Mouse (Mus musculus): ENCODE measurements around the gene Hhip.

- TF ChIP-seq POLR2A (IDR thresholded peaks at IDR 0.05; ENCODE audit: borderline replicate concordance, low read depth, low read length) (no peak), CTCF (IDR thresholded peaks at IDR 0.05; ENCODE audit: low read depth, low read length) (no peak)
Observed at GRCm38 (mm10) chr8:80031330-80032293, 26.2 kb downstream of the Hhip start.

All from bone marrow macrophage, adult 2 months (primary cell).